Mouse (Mus musculus) G1E (cell line): ENCODE data around the gene Trdmt1.

Experiments used
- CTCF ChIP-seq: IDR thresholded peaks from 2 replicates; pipeline ENCODE4 v1.5.1; 2012; ENCODE audit warnings: low read depth, low read length, inconsistent platforms, mixed read lengths
- GATA1 ChIP-seq: IDR thresholded peaks from 2 replicates; pipeline ENCODE4 v1.6.1; 2012; ENCODE audit warnings: borderline replicate concordance, low read length, inconsistent platforms, mixed read lengths
- TAL1 ChIP-seq: conservative IDR thresholded peaks from 2 replicates; pipeline ENCODE4 v1.6.1; 2012; ENCODE audit warnings: low read depth, low read length, inconsistent platforms, mixed read lengths

GRCm38 (mm10) chr2:13559729-13560128, 15.3 kb upstream of the Trdmt1 start:
- TF ChIP-seq CTCF (no peak), TAL1 (no peak), GATA1 (no peak)
